23 mouse cellular contexts compared by ENCODE assay signal in genomic region chr10:17542847-17543421, GRCm38 (mm10).
DNase-seq lines count a peak whose midpoint lies in the region; ATAC-seq and TF ChIP-seq lines count a peak whose summit lies in the region.
"Had no signal": no experiment of that assay in that cellular context is flagged by ENCODE, and none has a peak within 500 bp of the region (broad histone marks: within the 10 kb centered on the region; RNA-seq: fewer than 3 reads in every experiment).

No protein-coding gene starts in this region.

- 37% methylated on average over 5 of the region's 5 CpGs for WGBS in heart, embryonic 13.5 days
- WGBS in midbrain, embryonic 11.5 days, result 93% methylated on average over 5 of the region's 5 CpGs
- 90% methylated on average over 5 of the region's 5 CpGs for WGBS in midbrain, postnatal 0 days

- no peaks in the 10 kb centered on the region for H3K9me3 ChIP-seq in heart, embryonic 13.5 days
- no peaks in the 10 kb centered on the region for H3K9me3 ChIP-seq in midbrain, embryonic 11.5 days (ENCODE audit: control insufficient read depth, low read length)
- no peaks in the 10 kb centered on the region for H3K9me3 ChIP-seq in midbrain, postnatal 0 days (ENCODE audit: low read length)
- H3K9me3 ChIP-seq: embryonic facial prominence, embryonic 15.5 days; hindbrain, embryonic 10.5 days; intestine, embryonic 15.5 days; liver, embryonic 12.5 days; midbrain, embryonic 13.5 days had no signal

- ATAC-seq in heart, embryonic 13.5 days (ENCODE audit: extremely low read depth, insufficient number of reproducible peaks, low FRiP score, low TSS enrichment), result no peak
- ATAC-seq in midbrain, embryonic 11.5 days (ENCODE audit: low FRiP score), result no peak
- ATAC-seq in midbrain, postnatal 0 days (ENCODE audit: low FRiP score), result no peak
- ATAC-seq: forebrain, embryonic 16.5 days; hindbrain, embryonic 16.5 days; intestine, embryonic 15.5 days; liver, embryonic 12.5 days; midbrain, embryonic 13.5 days had no signal

- H3K9ac ChIP-seq in heart, embryonic 13.5 days, result no peak overlapping the region
- no peak overlapping the region for H3K9ac ChIP-seq in midbrain, embryonic 11.5 days (ENCODE audit: low read length)
- no peak overlapping the region for H3K9ac ChIP-seq in midbrain, postnatal 0 days (replicated peaks; ENCODE audit: low read length, poor library complexity, severe bottlenecking)
- H3K9ac ChIP-seq: embryonic facial prominence, embryonic 15.5 days; intestine, embryonic 15.5 days; liver, embryonic 12.5 days; midbrain, embryonic 13.5 days had no signal

- peak overlapping the region; percentile 63 for H3K27ac ChIP-seq in gastrocnemius, adult 2 months
- peak overlapping the region; percentile 50 for H3K27ac ChIP-seq in heart, embryonic 13.5 days (replicated peaks)
- no peak overlapping the region for H3K27ac ChIP-seq in midbrain, embryonic 11.5 days (ENCODE audit: low read depth, low read length)
- H3K27ac ChIP-seq in midbrain, postnatal 0 days (ENCODE audit: low read depth, low read length), result no peak overlapping the region
- H3K27ac ChIP-seq: embryonic facial prominence, embryonic 15.5 days; hindbrain, embryonic 10.5 days; intestine, embryonic 15.5 days; layer of hippocampus, adult 2 months; liver, embryonic 12.5 days; midbrain, embryonic 13.5 days had no signal

- no peak for TF ChIP-seq CTCF in gastrocnemius, adult 2 months (IDR thresholded peaks at IDR 0.05)
- TF ChIP-seq CTCF in midbrain, postnatal 0 days (IDR thresholded peaks at IDR 0.05), result no peak

- no peak for DNase-seq in gastrocnemius, adult 2 months
- no peak for DNase-seq in gastrocnemius, adult 8-10 months (ENCODE audit: low spot score in 2 of 2)
- no peak for DNase-seq in heart, postnatal 10 days
- DNase-seq in midbrain, embryonic 11.5 days (ENCODE audit: low spot score, missing footprints), result peak; percentile 21
- DNase-seq in midbrain, postnatal 0 days (ENCODE audit: low spot score), result no peak
- DNase-seq in spleen, adult 12 weeks (ENCODE audit: low spot score), result no peak
- no peak for DNase-seq in ovary, postnatal 10 days (ENCODE audit: low spot score)
- DNase-seq: adrenal gland, postnatal 36 days; cerebellum, adult 9-10 months; gastrocnemius, postnatal 25 days; kidney, postnatal 10 days; layer of hippocampus, postnatal 36 days; right cerebral cortex, postnatal 14 days; spleen, adult 18-20 months had no signal

- intact Hi-C loops in gastrocnemius, adult 2 months (cut with DNase I), result no loop called here
- intact Hi-C loops in heart, postnatal 10 days (cut with DNase I), result no loop called here

- H3K27me3 ChIP-seq in heart, embryonic 13.5 days (replicated peaks), result no peaks in the 10 kb centered on the region
- no peaks in the 10 kb centered on the region for H3K27me3 ChIP-seq in midbrain, embryonic 11.5 days (ENCODE audit: control insufficient read depth, insufficient read depth, low read length)
- H3K27me3 ChIP-seq in midbrain, postnatal 0 days (ENCODE audit: insufficient read depth, low read length), result no peaks in the 10 kb centered on the region
- H3K27me3 ChIP-seq: embryonic facial prominence, embryonic 15.5 days; intestine, embryonic 15.5 days; liver, embryonic 12.5 days; midbrain, embryonic 13.5 days had no signal

- no peaks in the 10 kb centered on the region for H3K36me3 ChIP-seq in heart, embryonic 13.5 days
- H3K36me3 ChIP-seq in midbrain, embryonic 11.5 days (ENCODE audit: control insufficient read depth, insufficient read depth, low read length), result no peaks in the 10 kb centered on the region
- no peaks in the 10 kb centered on the region for H3K36me3 ChIP-seq in midbrain, postnatal 0 days (ENCODE audit: insufficient read depth, low read length)
- H3K36me3 ChIP-seq: embryonic facial prominence, embryonic 15.5 days; hindbrain, embryonic 10.5 days; intestine, embryonic 15.5 days; liver, embryonic 12.5 days; midbrain, embryonic 13.5 days had no signal

- peaks cover 24% of the 10 kb centered on the region for H3K4me1 ChIP-seq in heart, embryonic 13.5 days
- H3K4me1 ChIP-seq in midbrain, embryonic 11.5 days (ENCODE audit: control insufficient read depth, insufficient read depth, low read length), result no peaks in the 10 kb centered on the region
- H3K4me1 ChIP-seq in midbrain, postnatal 0 days (ENCODE audit: insufficient read depth, low read length), result no peaks in the 10 kb centered on the region
- H3K4me1 ChIP-seq: embryonic facial prominence, embryonic 15.5 days; intestine, embryonic 15.5 days; midbrain, embryonic 13.5 days had no signal

- H3K4me3 ChIP-seq in gastrocnemius, adult 2 months, result no peak overlapping the region
- H3K4me3 ChIP-seq in heart, embryonic 13.5 days, result no peak overlapping the region
- no peak overlapping the region for H3K4me3 ChIP-seq in midbrain, embryonic 11.5 days (ENCODE audit: low read depth, low read length)
- H3K4me3 ChIP-seq in midbrain, postnatal 0 days (ENCODE audit: low read depth, low read length), result no peak overlapping the region
- H3K4me3 ChIP-seq: embryonic facial prominence, embryonic 15.5 days; hindbrain, embryonic 10.5 days; intestine, embryonic 15.5 days; layer of hippocampus, adult 2 months; liver, embryonic 12.5 days; midbrain, embryonic 13.5 days had no signal

- no peak overlapping the region for H3K4me2 ChIP-seq in heart, embryonic 13.5 days
- H3K4me2 ChIP-seq in midbrain, embryonic 11.5 days, result no peak overlapping the region
- no peak overlapping the region for H3K4me2 ChIP-seq in midbrain, postnatal 0 days (ENCODE audit: low read depth, low read length, poor library complexity, severe bottlenecking)
- H3K4me2 ChIP-seq: embryonic facial prominence, embryonic 15.5 days; intestine, embryonic 15.5 days; liver, embryonic 12.5 days; midbrain, embryonic 13.5 days had no signal

Comparison
In these comparisons a context has a peak if more than half of its experiments do, and no peak if none do; other contexts are left out.
1. H3K27ac ChIP-seq: peak in gastrocnemius, adult 2 months (single experiment) and heart, embryonic 13.5 days (single experiment); none in midbrain, embryonic 11.5 days (single experiment) and midbrain, postnatal 0 days (single experiment).